Mouse (Mus musculus): ENCODE results near the gene Ints5. TPM values are rescaled to one million over a fixed set of nuclear protein-coding genes. Genes with fewer than 3 reads are reported as not detected.
A peak's percentile ranks its signal among the peaks of the same experiment; 100 is the strongest.

Ints5 gene
- polyA plus RNA-seq, 1 experiment from 2014 or later: 16.6 TPM

GRCm38 (mm10) chr19:8941515-8942217 is 48.9 kb downstream of the Ints5 start, which contains the start of gene Mta2:
TSS of gene Mta2 (plus strand) at chr19:8941875.
- Histone ChIP-seq H3K4me1 (ENCODE audit: insufficient read depth, low read depth, low read length) (peaks cover 18% of the 10 kb centered on the region; the same call in 1 of the 2 replicates), H3K9me3 (ENCODE audit: low read length) (no peaks in the 10 kb centered on the region), H3K36me3 (ENCODE audit: insufficient read depth, low read length) (0 out of 2 replicates have a peak, but pooled peaks cover 7% of the 10 kb centered on the region), H3K27me3 (replicated peaks; ENCODE audit: insufficient read depth, low read length) (no peaks in the 10 kb centered on the region), H3K4me2 (replicated peaks; ENCODE audit: low read depth, low read length) (peak within 1 kb of the TSS; percentile 75), H3K4me3 (ENCODE audit: low read depth, low read length) (peak within 1 kb of the TSS; percentile 93), H3K27ac (ENCODE audit: low read length) (peak within 1 kb of the TSS; percentile 99), H3K9ac (replicated peaks; ENCODE audit: low read depth) (peak within 1 kb of the TSS; percentile 99)
- under 1% methylated on average over 64 of the region's 64 CpGs for WGBS
- peak; percentile 38 for TF ChIP-seq CTCF (IDR thresholded peaks at IDR 0.05)
- TF ChIP-seq EP300 (IDR thresholded peaks at IDR 0.05): no peak; the same call in 1 of the 2 replicates
- peak; percentile 98 for DNase-seq (ENCODE audit: low spot score)
- peak; percentile 95 for ATAC-seq

- DNase-seq (ENCODE audit: low spot score) (peak; percentile 72), ATAC-seq (peak; percentile 64)
Measured at GRCm38 (mm10) chr19:8942276-8942964, 49.6 kb downstream of the Ints5 start.

GRCm38 (mm10) chr19:8943047-8943446 is 50.2 kb downstream of the Ints5 start:
- 43% methylated on average over 2 of the region's 2 CpGs for WGBS
- H3K4me2 ChIP-seq (replicated peaks; ENCODE audit: low read depth, low read length): peak overlapping the region; percentile 75
- H3K9me3 ChIP-seq (ENCODE audit: low read length): no peaks in the 10 kb centered on the region
- TF ChIP-seq CTCF (IDR thresholded peaks at IDR 0.05) (no peak), EP300 (IDR thresholded peaks at IDR 0.05) (no peak)
- peak overlapping the region; percentile 99 for H3K9ac ChIP-seq (replicated peaks; ENCODE audit: low read depth)
- peak; percentile 17 for DNase-seq (ENCODE audit: low spot score)
- peaks cover 18% of the 10 kb centered on the region; the same call in 1 of the 2 replicates for H3K4me1 ChIP-seq (ENCODE audit: insufficient read depth, low read depth, low read length)
- H3K27me3 ChIP-seq (replicated peaks; ENCODE audit: insufficient read depth, low read length): no peaks in the 10 kb centered on the region
- peak overlapping the region; percentile 93 for H3K4me3 ChIP-seq (ENCODE audit: low read depth, low read length)
- H3K36me3 ChIP-seq (ENCODE audit: insufficient read depth, low read length): peaks cover 12% of the 10 kb centered on the region
- H3K27ac ChIP-seq (ENCODE audit: low read length): peak overlapping the region; percentile 99; the same call in 1 of the 2 replicates
- no peak for ATAC-seq

More at GRCm38 (mm10) chr19:8942276-8942964, 49.6 kb downstream of the Ints5 start:
- WGBS: under 1% methylated on average over 43 of the region's 46 CpGs
- H3K27ac ChIP-seq (ENCODE audit: low read length): peak overlapping the region; percentile 99
- peak overlapping the region; percentile 75 for H3K4me2 ChIP-seq (replicated peaks; ENCODE audit: low read depth, low read length)
- H3K9me3 ChIP-seq (ENCODE audit: low read length): no peaks in the 10 kb centered on the region
- H3K4me1 ChIP-seq (ENCODE audit: insufficient read depth, low read depth, low read length): peaks cover 18% of the 10 kb centered on the region; the same call in 1 of the 2 replicates
- TF ChIP-seq CTCF (IDR thresholded peaks at IDR 0.05): no peak
- no peak for TF ChIP-seq EP300 (IDR thresholded peaks at IDR 0.05)
- peaks cover 11% of the 10 kb centered on the region for H3K36me3 ChIP-seq (ENCODE audit: insufficient read depth, low read length)
- H3K27me3 ChIP-seq (replicated peaks; ENCODE audit: insufficient read depth, low read length): no peaks in the 10 kb centered on the region
- H3K9ac ChIP-seq (replicated peaks; ENCODE audit: low read depth): peak overlapping the region; percentile 99
- peak overlapping the region; percentile 93 for H3K4me3 ChIP-seq (ENCODE audit: low read depth, low read length)

- no peak for TF ChIP-seq EP300 (IDR thresholded peaks at IDR 0.05)
- no peak for TF ChIP-seq CTCF (IDR thresholded peaks at IDR 0.05)
- DNase-seq (ENCODE audit: low spot score): peak; percentile 14
- 15% methylated on average over 5 of the region's 5 CpGs for WGBS
- Histone ChIP-seq H3K4me1 (ENCODE audit: insufficient read depth, low read depth, low read length) (peaks cover 18% of the 10 kb centered on the region; the same call in 1 of the 2 replicates), H3K4me2 (replicated peaks; ENCODE audit: low read depth, low read length) (peak overlapping the region; percentile 75), H3K27ac (ENCODE audit: low read length) (peak overlapping the region; percentile 64), H3K9me3 (ENCODE audit: low read length) (no peaks in the 10 kb centered on the region), H3K27me3 (replicated peaks; ENCODE audit: insufficient read depth, low read length) (no peaks in the 10 kb centered on the region), H3K4me3 (ENCODE audit: low read depth, low read length) (no peak overlapping the region), H3K9ac (replicated peaks; ENCODE audit: low read depth) (no peak overlapping the region), H3K36me3 (ENCODE audit: insufficient read depth, low read length) (peaks cover 20% of the 10 kb centered on the region)
- ATAC-seq: no peak
Measured at GRCm38 (mm10) chr19:8944062-8944461, 51.3 kb downstream of the Ints5 start.

- WGBS: 16% methylated on average over 5 of the region's 5 CpGs
- Histone ChIP-seq H3K27ac (ENCODE audit: low read length) (peak overlapping the region; percentile 64; the same call in 1 of the 2 replicates), H3K4me2 (replicated peaks; ENCODE audit: low read depth, low read length) (peak overlapping the region; percentile 44), H3K4me1 (ENCODE audit: insufficient read depth, low read depth, low read length) (peaks cover 18% of the 10 kb centered on the region; the same call in 1 of the 2 replicates), H3K9ac (replicated peaks; ENCODE audit: low read depth) (no peak overlapping the region; the same call in 1 of the 2 replicates), H3K4me3 (ENCODE audit: low read depth, low read length) (0 out of 2 replicates have a peak overlapping the region, but pooled peaks have one; percentile 8), H3K27me3 (replicated peaks; ENCODE audit: insufficient read depth, low read length) (no peaks in the 10 kb centered on the region), H3K36me3 (ENCODE audit: insufficient read depth, low read length) (peaks cover 20% of the 10 kb centered on the region), H3K9me3 (ENCODE audit: low read length) (no peaks in the 10 kb centered on the region)
- ATAC-seq: peak; percentile 20; the same call in 1 of the 2 replicates
- DNase-seq (ENCODE audit: low spot score): peak; percentile 92
- TF ChIP-seq EP300 (IDR thresholded peaks at IDR 0.05) (no peak), CTCF (IDR thresholded peaks at IDR 0.05) (no peak)
Measured at GRCm38 (mm10) chr19:8944750-8945149, 51.9 kb downstream of the Ints5 start.

- Histone ChIP-seq H3K9me3 (ENCODE audit: low read length) (no peaks in the 10 kb centered on the region), H3K4me2 (replicated peaks; ENCODE audit: low read depth, low read length) (peak overlapping the region; percentile 44), H3K27ac (ENCODE audit: low read length) (peak overlapping the region; percentile 64; the same call in 1 of the 2 replicates), H3K4me3 (ENCODE audit: low read depth, low read length) (0 out of 2 replicates have a peak overlapping the region, but pooled peaks have one; percentile 8), H3K4me1 (ENCODE audit: insufficient read depth, low read depth, low read length) (peaks cover 18% of the 10 kb centered on the region; the same call in 1 of the 2 replicates), H3K9ac (replicated peaks; ENCODE audit: low read depth) (no peak overlapping the region; the same call in 1 of the 2 replicates), H3K27me3 (replicated peaks; ENCODE audit: insufficient read depth, low read length) (no peaks in the 10 kb centered on the region), H3K36me3 (ENCODE audit: insufficient read depth, low read length) (peaks cover 20% of the 10 kb centered on the region)
- WGBS: 54% methylated on average over 6 of the region's 6 CpGs
- DNase-seq (ENCODE audit: low spot score): peak; percentile 81
- TF ChIP-seq CTCF (IDR thresholded peaks at IDR 0.05) (peak; percentile 32; the same call in 1 of the 2 replicates), EP300 (IDR thresholded peaks at IDR 0.05) (no peak)
- peak; percentile 12; the same call in 1 of the 2 replicates for ATAC-seq
Measured at GRCm38 (mm10) chr19:8945251-8945650, 52.4 kb downstream of the Ints5 start.
